Mouse (Mus musculus): ENCODE measurements at regions not wholly inside any gene's neighbourhood (a gene's known extent, or its start where the extent isn't known, plus 50 kb on each side); places are given as distances from the start of the nearest gene placed in this dataset.

DNA sequence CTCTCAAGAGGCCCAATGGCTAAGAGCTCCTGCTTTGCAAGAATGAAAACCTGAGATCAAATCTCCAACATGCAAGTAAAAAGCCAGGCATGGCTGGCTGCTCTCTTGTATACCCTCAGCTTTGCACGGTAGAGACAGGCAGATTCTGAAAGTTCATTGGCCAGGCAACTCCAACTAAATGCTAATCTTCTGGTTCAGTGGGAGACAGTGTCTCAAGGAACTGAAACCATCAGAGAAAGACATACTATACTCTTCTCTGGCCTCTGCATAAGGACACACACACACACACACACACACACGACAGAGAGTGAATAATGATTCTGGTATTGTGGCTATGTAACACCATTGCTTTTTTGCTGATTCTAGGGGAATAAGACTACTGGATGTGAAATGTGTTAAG, 91.6 kb upstream of the Tbl1xr1 start:
- Histone ChIP-seq H3K27ac (replicated peaks) (no peak overlapping the region), H3K9me3 (ENCODE audit: control insufficient read depth, low read length) (no peaks in the 10 kb centered on the region), H3K27me3 (ENCODE audit: control insufficient read depth, insufficient read depth, low read length) (no peaks in the 10 kb centered on the region), H3K4me1 (replicated peaks; ENCODE audit: control insufficient read depth, insufficient read depth) (no peaks in the 10 kb centered on the region), H3K4me3 (ENCODE audit: low read depth, low read length) (no peak overlapping the region), H3K9ac (ENCODE audit: low read length) (no peak overlapping the region), H3K4me2 (replicated peaks; ENCODE audit: low read depth) (no peak overlapping the region), H3K36me3 (ENCODE audit: control insufficient read depth, insufficient read depth, low read length) (no peaks in the 10 kb centered on the region)
- TF ChIP-seq CTCF (IDR thresholded peaks at IDR 0.05; ENCODE audit: low read depth) (no peak), EP300 (optimal IDR thresholded peaks at IDR 0.05) (no peak)
- WGBS = 61% methylated on average over 2 of the region's 2 CpGs
- ATAC-seq (ENCODE audit: low FRiP score, low TSS enrichment) = no peak
- DNase-seq (ENCODE audit: low spot score) = no peak

DNA sequence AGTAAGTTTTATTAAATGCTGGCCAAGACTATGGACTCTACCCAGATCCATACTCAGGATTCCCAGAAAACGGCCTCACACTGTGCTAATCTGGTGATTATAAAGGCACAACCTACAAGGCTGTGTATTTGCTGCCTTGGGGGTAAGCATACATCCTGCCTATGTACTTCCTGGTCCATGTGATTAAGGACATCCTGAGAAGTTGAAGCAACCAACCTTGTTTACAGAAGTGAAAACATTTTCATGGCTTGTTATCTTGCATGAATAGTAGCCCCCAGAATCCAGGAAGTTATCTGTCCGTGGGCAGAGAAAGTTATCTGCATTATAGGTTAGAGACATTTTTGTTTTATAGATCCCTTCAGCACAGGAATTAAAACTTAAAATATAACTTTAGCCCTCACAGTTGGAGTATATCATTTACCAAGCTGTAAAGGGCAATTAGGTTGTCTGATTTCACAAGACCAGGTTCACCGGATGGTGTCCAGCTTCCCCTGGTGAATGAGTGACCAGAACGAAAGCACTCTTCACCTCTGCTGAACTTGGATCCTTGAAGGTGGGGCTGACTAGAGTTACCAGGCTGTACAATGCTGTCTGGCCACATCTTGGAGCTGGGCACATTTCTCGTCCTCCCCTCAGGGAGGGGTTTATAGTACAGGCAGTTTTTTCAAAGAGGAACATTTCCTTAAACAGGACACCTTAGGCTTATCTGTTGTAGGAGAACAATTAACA, 90.1 kb upstream of the Tbl1xr1 start:
- Histone ChIP-seq H3K4me1 (replicated peaks; ENCODE audit: control insufficient read depth, insufficient read depth) (no peaks in the 10 kb centered on the region), H3K9me3 (ENCODE audit: control insufficient read depth, low read length) (no peaks in the 10 kb centered on the region), H3K4me2 (replicated peaks; ENCODE audit: low read depth) (no peak overlapping the region), H3K27ac (replicated peaks) (no peak overlapping the region), H3K4me3 (ENCODE audit: low read depth, low read length) (no peak overlapping the region), H3K27me3 (ENCODE audit: control insufficient read depth, insufficient read depth, low read length) (no peaks in the 10 kb centered on the region), H3K36me3 (ENCODE audit: control insufficient read depth, insufficient read depth, low read length) (no peaks in the 10 kb centered on the region), H3K9ac (ENCODE audit: low read length) (no peak overlapping the region)
- DNase-seq (ENCODE audit: low spot score) (no peak), ATAC-seq (ENCODE audit: low FRiP score, low TSS enrichment) (peak; percentile 47)
- WGBS = 72% methylated on average over 5 of the region's 5 CpGs
- TF ChIP-seq EP300 (optimal IDR thresholded peaks at IDR 0.05) (no peak), CTCF (IDR thresholded peaks at IDR 0.05; ENCODE audit: low read depth) (no peak)

DNA sequence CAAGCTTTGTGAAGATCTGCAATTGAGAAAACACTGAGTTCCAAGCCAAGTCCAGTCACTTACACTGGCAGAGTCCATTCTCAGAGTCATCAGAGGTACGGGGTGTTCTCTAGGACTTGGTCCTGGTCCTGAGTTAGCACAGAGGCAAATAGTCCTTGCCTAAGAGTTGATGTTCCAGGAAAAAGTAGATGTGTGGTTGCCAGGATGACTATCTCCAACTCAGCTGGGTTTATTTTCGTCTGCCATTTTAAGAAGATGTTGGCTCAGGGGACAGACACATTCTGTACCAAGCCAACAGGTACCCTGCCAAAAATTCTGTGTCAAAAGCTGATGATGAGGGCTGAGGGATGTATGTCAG, 89.6 kb upstream of the Tbl1xr1 start:
- no peaks in the 10 kb centered on the region for H3K9me3 ChIP-seq (ENCODE audit: control insufficient read depth, low read length)
- no peaks in the 10 kb centered on the region for H3K27me3 ChIP-seq (ENCODE audit: control insufficient read depth, insufficient read depth, low read length)
- H3K9ac ChIP-seq (ENCODE audit: low read length) = no peak overlapping the region
- TF ChIP-seq CTCF (IDR thresholded peaks at IDR 0.05; ENCODE audit: low read depth) (no peak), EP300 (optimal IDR thresholded peaks at IDR 0.05) (no peak)
- H3K27ac ChIP-seq (replicated peaks) = no peak overlapping the region
- 87% methylated on average over 2 of the region's 2 CpGs for WGBS
- no peak overlapping the region for H3K4me2 ChIP-seq (replicated peaks; ENCODE audit: low read depth)
- H3K4me1 ChIP-seq (replicated peaks; ENCODE audit: control insufficient read depth, insufficient read depth) = no peaks in the 10 kb centered on the region
- H3K4me3 ChIP-seq (ENCODE audit: low read depth, low read length) = no peak overlapping the region
- H3K36me3 ChIP-seq (ENCODE audit: control insufficient read depth, insufficient read depth, low read length) = no peaks in the 10 kb centered on the region
- DNase-seq (ENCODE audit: low spot score) = no peak
- ATAC-seq (ENCODE audit: low FRiP score, low TSS enrichment) = no peak

DNA sequence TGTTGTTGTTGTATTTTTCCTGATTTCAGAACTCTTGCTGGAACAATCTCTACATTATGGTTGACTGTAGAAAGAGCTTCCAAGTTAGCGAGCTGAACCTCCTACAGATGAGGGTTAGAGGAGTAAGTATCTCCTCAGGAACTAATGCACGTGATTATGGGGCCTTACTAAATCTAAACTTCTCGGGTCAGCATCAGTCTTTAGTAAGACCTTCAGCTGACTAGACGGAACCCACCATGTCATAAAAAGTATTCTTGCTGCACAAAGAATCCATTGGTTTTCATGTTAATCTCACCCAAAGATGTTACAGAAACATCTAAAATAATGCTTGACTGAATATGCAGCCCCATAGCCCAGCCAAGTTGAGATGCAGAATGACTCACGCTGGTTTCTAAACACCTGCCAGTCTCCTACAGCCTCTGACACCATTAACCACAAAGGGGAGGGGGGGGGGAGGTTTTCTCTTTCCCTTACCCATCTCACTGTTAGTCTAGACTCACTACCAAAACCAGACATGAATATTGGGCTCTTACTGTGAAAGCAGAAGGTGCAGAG, 88.9 kb upstream of the Tbl1xr1 start:
- Histone ChIP-seq H3K9me3 (ENCODE audit: control insufficient read depth, low read length) (no peaks in the 10 kb centered on the region), H3K4me1 (replicated peaks; ENCODE audit: control insufficient read depth, insufficient read depth) (no peaks in the 10 kb centered on the region), H3K4me2 (replicated peaks; ENCODE audit: low read depth) (no peak overlapping the region), H3K27me3 (ENCODE audit: control insufficient read depth, insufficient read depth, low read length) (no peaks in the 10 kb centered on the region), H3K4me3 (ENCODE audit: low read depth, low read length) (no peak overlapping the region), H3K36me3 (ENCODE audit: control insufficient read depth, insufficient read depth, low read length) (no peaks in the 10 kb centered on the region), H3K27ac (replicated peaks) (no peak overlapping the region), H3K9ac (ENCODE audit: low read length) (no peak overlapping the region)
- DNase-seq (ENCODE audit: low spot score) (no peak), ATAC-seq (ENCODE audit: low FRiP score, low TSS enrichment) (no peak)
- WGBS = 76% methylated on average over 5 of the region's 5 CpGs
- TF ChIP-seq CTCF (IDR thresholded peaks at IDR 0.05; ENCODE audit: low read depth) (no peak), EP300 (optimal IDR thresholded peaks at IDR 0.05) (no peak)

- H3K9me3 ChIP-seq (ENCODE audit: control insufficient read depth, low read length) = no peaks in the 10 kb centered on the region
- no peaks in the 10 kb centered on the region for H3K36me3 ChIP-seq (ENCODE audit: control insufficient read depth, insufficient read depth, low read length)
- no peak for TF ChIP-seq CTCF (IDR thresholded peaks at IDR 0.05; ENCODE audit: low read depth)
- no peak for TF ChIP-seq EP300 (optimal IDR thresholded peaks at IDR 0.05)
- peak; percentile 89 for ATAC-seq (ENCODE audit: low FRiP score, low TSS enrichment)
- 80% methylated on average over 8 of the region's 8 CpGs for WGBS
- no peak overlapping the region for H3K9ac ChIP-seq (ENCODE audit: low read length)
- DNase-seq (ENCODE audit: low spot score) = peak; percentile 26
- H3K27me3 ChIP-seq (ENCODE audit: control insufficient read depth, insufficient read depth, low read length) = no peaks in the 10 kb centered on the region
- H3K4me3 ChIP-seq (ENCODE audit: low read depth, low read length) = no peak overlapping the region
- no peaks in the 10 kb centered on the region for H3K4me1 ChIP-seq (replicated peaks; ENCODE audit: control insufficient read depth, insufficient read depth)
- no peak overlapping the region for H3K4me2 ChIP-seq (replicated peaks; ENCODE audit: low read depth)
- no peak overlapping the region for H3K27ac ChIP-seq (replicated peaks)
Observed at GRCm38 (mm10) chr3:21988010-21988531, 88.4 kb upstream of the Tbl1xr1 start.

- H3K36me3 ChIP-seq (ENCODE audit: control insufficient read depth, insufficient read depth, low read length) = no peaks in the 10 kb centered on the region
- 95% methylated on average over 4 of the region's 4 CpGs for whole genome bisulfite sequencing
- H3K4me1 ChIP-seq (replicated peaks; ENCODE audit: control insufficient read depth, insufficient read depth) = no peaks in the 10 kb centered on the region
- H3K9me3 ChIP-seq (ENCODE audit: control insufficient read depth, low read length) = no peaks in the 10 kb centered on the region
- no peak overlapping the region for H3K4me3 ChIP-seq (ENCODE audit: low read depth, low read length)
- ATAC-seq (ENCODE audit: low FRiP score, low TSS enrichment) (no peak), DNase-seq (ENCODE audit: low spot score) (no peak)
- H3K27ac ChIP-seq (replicated peaks) = no peak overlapping the region
- no peak overlapping the region for H3K9ac ChIP-seq (ENCODE audit: low read length)
- H3K27me3 ChIP-seq (ENCODE audit: control insufficient read depth, insufficient read depth, low read length) = no peaks in the 10 kb centered on the region
- no peak overlapping the region for H3K4me2 ChIP-seq (replicated peaks; ENCODE audit: low read depth)
- no peak for TF ChIP-seq CTCF (IDR thresholded peaks at IDR 0.05; ENCODE audit: low read depth)
- TF ChIP-seq EP300 (optimal IDR thresholded peaks at IDR 0.05) = no peak
Observed at GRCm38 (mm10) chr3:21990526-21990925, 85.9 kb upstream of the Tbl1xr1 start.
